Comparison of ENCODE assay signal across 14 mouse cellular contexts in the genomic region with DNA sequence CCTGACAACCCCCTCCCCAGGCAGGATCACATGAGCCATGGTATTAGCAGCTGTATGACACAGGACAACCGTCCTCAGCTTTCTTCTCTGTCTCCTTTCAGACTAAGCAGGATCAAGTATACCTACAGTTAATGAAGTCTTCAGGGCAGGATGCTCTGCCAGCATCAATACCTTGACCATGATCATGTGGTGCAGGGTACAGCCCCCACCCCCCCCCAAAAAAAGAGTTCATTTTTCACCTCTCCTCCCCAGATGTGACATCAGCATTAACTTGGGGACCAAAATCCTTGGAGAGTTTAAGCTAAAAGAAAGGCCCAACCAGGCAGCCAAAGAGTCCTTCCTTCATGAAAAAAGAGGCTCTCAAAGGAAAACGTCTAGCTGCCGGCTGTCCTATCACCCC. TPM values are rescaled to one million over a fixed set of nuclear protein-coding genes. Genes with fewer than 3 reads are reported as not detected.
A peak's percentile ranks its signal among the peaks of the same experiment; 100 is the strongest.
DNase-seq lines count a peak whose midpoint lies in the region; ATAC-seq lines count a peak whose summit lies in the region.
"Had no signal": no experiment of that assay in that cellular context is flagged by ENCODE, and none has a peak within 500 bp of the region (broad histone marks: within the 10 kb centered on the region; RNA-seq: fewer than 3 reads in every experiment).

No protein-coding gene starts in this region.

- peak overlapping the region; percentile 67 for H3K4me2 ChIP-seq in hindbrain, embryonic 12.5 days (replicated peaks)
- no peak overlapping the region for H3K4me2 ChIP-seq in hindbrain, embryonic 11.5 days (replicated peaks; ENCODE audit: low read depth, low read length)
- peak overlapping the region; percentile 87 for H3K4me2 ChIP-seq in forebrain, embryonic 15.5 days (replicated peaks)
- H3K4me2 ChIP-seq in midbrain, embryonic 13.5 days (replicated peaks): peak overlapping the region; percentile 84
- no peak overlapping the region for H3K4me2 ChIP-seq in kidney, embryonic 15.5 days

- 42% methylated on average over 3 of the region's 3 CpGs for WGBS in hindbrain, embryonic 12.5 days
- WGBS in hindbrain, embryonic 11.5 days: 48% methylated on average over 3 of the region's 3 CpGs
- WGBS in forebrain, embryonic 15.5 days: 24% methylated on average over 3 of the region's 3 CpGs
- 25% methylated on average over 3 of the region's 3 CpGs for WGBS in midbrain, embryonic 13.5 days
- WGBS in kidney, embryonic 15.5 days: 45% methylated on average over 3 of the region's 3 CpGs

- ATAC-seq in hindbrain, embryonic 12.5 days (ENCODE audit: low FRiP score): no peak
- no peak for ATAC-seq in hindbrain, embryonic 11.5 days (ENCODE audit: low FRiP score)
- ATAC-seq in forebrain, embryonic 15.5 days (replicated peaks): no peak
- ATAC-seq in midbrain, embryonic 13.5 days: no peak
- ATAC-seq in kidney, embryonic 15.5 days (replicated peaks; ENCODE audit: low FRiP score): no peak

- H3K36me3 ChIP-seq in hindbrain, embryonic 12.5 days: no peaks in the 10 kb centered on the region
- H3K36me3 ChIP-seq in hindbrain, embryonic 11.5 days (ENCODE audit: control insufficient read depth, insufficient read depth, low read length): no peaks in the 10 kb centered on the region
- no peaks in the 10 kb centered on the region for H3K36me3 ChIP-seq in forebrain, embryonic 15.5 days
- no peaks in the 10 kb centered on the region for H3K36me3 ChIP-seq in midbrain, embryonic 13.5 days
- H3K36me3 ChIP-seq in kidney, embryonic 15.5 days: no peaks in the 10 kb centered on the region

- no peak overlapping the region for H3K27ac ChIP-seq in hindbrain, embryonic 12.5 days
- no peak overlapping the region for H3K27ac ChIP-seq in hindbrain, embryonic 11.5 days (ENCODE audit: low read depth, low read length)
- peak overlapping the region; percentile 99 for H3K27ac ChIP-seq in forebrain, embryonic 15.5 days (replicated peaks)
- no peak overlapping the region for H3K27ac ChIP-seq in midbrain, embryonic 13.5 days
- no peak overlapping the region for H3K27ac ChIP-seq in kidney, embryonic 15.5 days

- H3K9me3 ChIP-seq in hindbrain, embryonic 12.5 days (replicated peaks): no peaks in the 10 kb centered on the region
- no peaks in the 10 kb centered on the region for H3K9me3 ChIP-seq in hindbrain, embryonic 11.5 days (ENCODE audit: control insufficient read depth, low read length)
- H3K9me3 ChIP-seq in forebrain, embryonic 15.5 days: no peaks in the 10 kb centered on the region
- no peaks in the 10 kb centered on the region for H3K9me3 ChIP-seq in midbrain, embryonic 13.5 days
- H3K9me3 ChIP-seq in kidney, embryonic 15.5 days (replicated peaks): no peaks in the 10 kb centered on the region

- no peak for DNase-seq in hindbrain, embryonic 11.5 days (ENCODE audit: low spot score)
- DNase-seq in brain, adult 2 months (ENCODE audit: low read depth, low spot score): peak; percentile 3
- DNase-seq in layer of hippocampus, adult 8-10 months (ENCODE audit: low spot score in 2 of 2): no peak
- DNase-seq in kidney, adult 11 months: no peak
- DNase-seq: cerebellum, adult 2 months; heart, postnatal 14 days; kidney, adult 9 months; layer of hippocampus, adult 9-11 months; liver; right cerebral cortex, postnatal 25 days had no signal

- H3K4me3 ChIP-seq in hindbrain, embryonic 12.5 days: no peak overlapping the region
- no peak overlapping the region for H3K4me3 ChIP-seq in hindbrain, embryonic 11.5 days (ENCODE audit: low read depth, low read length)
- H3K4me3 ChIP-seq in forebrain, embryonic 15.5 days: peak overlapping the region; percentile 97
- peak overlapping the region; percentile 96 for H3K4me3 ChIP-seq in midbrain, embryonic 13.5 days (replicated peaks)
- no peak overlapping the region for H3K4me3 ChIP-seq in kidney, embryonic 15.5 days (replicated peaks)

- peaks cover 71% of the 10 kb centered on the region for H3K4me1 ChIP-seq in hindbrain, embryonic 12.5 days
- H3K4me1 ChIP-seq in hindbrain, embryonic 11.5 days (replicated peaks; ENCODE audit: control insufficient read depth, insufficient read depth, low read length): peaks cover 2% of the 10 kb centered on the region; the same call in 1 of the 2 replicates
- peaks cover 73% of the 10 kb centered on the region for H3K4me1 ChIP-seq in forebrain, embryonic 15.5 days
- H3K4me1 ChIP-seq in midbrain, embryonic 13.5 days (replicated peaks): peaks cover 78% of the 10 kb centered on the region
- peaks cover 8% of the 10 kb centered on the region; the same call in 1 of the 2 replicates for H3K4me1 ChIP-seq in kidney, embryonic 15.5 days

- H3K9ac ChIP-seq in hindbrain, embryonic 12.5 days: no peak overlapping the region; the same call in 1 of the 2 replicates
- H3K9ac ChIP-seq in hindbrain, embryonic 11.5 days (ENCODE audit: low read depth, low read length): no peak overlapping the region
- H3K9ac ChIP-seq in forebrain, embryonic 15.5 days (replicated peaks): peak overlapping the region; percentile 96
- H3K9ac ChIP-seq in midbrain, embryonic 13.5 days (replicated peaks): peak overlapping the region; percentile 46; the same call in 1 of the 2 replicates
- H3K9ac ChIP-seq in kidney, embryonic 15.5 days: no peak overlapping the region

- peaks cover 7% of the 10 kb centered on the region; the same call in 1 of the 2 replicates for H3K27me3 ChIP-seq in hindbrain, embryonic 12.5 days
- peaks cover 12% of the 10 kb centered on the region; the same call in 1 of the 2 replicates for H3K27me3 ChIP-seq in hindbrain, embryonic 11.5 days (ENCODE audit: control insufficient read depth, insufficient read depth, low read length)
- H3K27me3 ChIP-seq in forebrain, embryonic 15.5 days: no peaks in the 10 kb centered on the region
- no peaks in the 10 kb centered on the region for H3K27me3 ChIP-seq in midbrain, embryonic 13.5 days
- peaks cover 83% of the 10 kb centered on the region for H3K27me3 ChIP-seq in kidney, embryonic 15.5 days

RNA-seq across cellular contexts. Expression of a gene that starts 6.2 kb away (rescaled TPM):
- 25.9 and 37.1 TPM in 2 replicates for polyA plus RNA-seq in hindbrain, embryonic 12.5 days (2016; fragmentation: Nextera tagmentation; extraction: Ambion mirVana)
- polyA plus RNA-seq in hindbrain, embryonic 11.5 days (2014; fragmentation: Nextera tagmentation; extraction: Ambion mirVana): 6.8 and 8.4 TPM in 2 replicates
- 109 and 117 TPM in 2 replicates for polyA plus RNA-seq in forebrain, embryonic 15.5 days (2015; fragmentation: Nextera tagmentation; extraction: Ambion mirVana)
- polyA plus RNA-seq in midbrain, embryonic 13.5 days (2015; fragmentation: Nextera tagmentation; extraction: Ambion mirVana): 19.2 and 27.0 TPM in 2 replicates
- 3.1 and 3.8 TPM in 2 replicates for polyA plus RNA-seq in kidney, embryonic 15.5 days (2015; fragmentation: Nextera tagmentation; extraction: Ambion mirVana)
- total RNA-seq in layer of hippocampus, adult 8-10 months (2022): 100 to 1,000 TPM; 110 to 122 (median 115) TPM

Comparison
In these comparisons a context has a peak if more than half of its experiments do, and no peak if none do; other contexts are left out.
1. H3K4me2 ChIP-seq: peak in hindbrain, embryonic 12.5 days (single experiment), forebrain, embryonic 15.5 days (single experiment) and midbrain, embryonic 13.5 days (single experiment); none in hindbrain, embryonic 11.5 days (single experiment) and kidney, embryonic 15.5 days (single experiment).
2. H3K4me3 ChIP-seq: peak in forebrain, embryonic 15.5 days (single experiment) and midbrain, embryonic 13.5 days (single experiment); none in hindbrain, embryonic 12.5 days (single experiment), hindbrain, embryonic 11.5 days (single experiment) and kidney, embryonic 15.5 days (single experiment).
3. H3K9ac ChIP-seq: peak in forebrain, embryonic 15.5 days (single experiment) and midbrain, embryonic 13.5 days (single experiment); none in hindbrain, embryonic 12.5 days (single experiment), hindbrain, embryonic 11.5 days (single experiment) and kidney, embryonic 15.5 days (single experiment).